Mouse (Mus musculus): ENCODE data around the gene Cldn22. TPM values are rescaled to one million over a fixed set of nuclear protein-coding genes. Genes with fewer than 3 reads are reported as not detected.
"Not testable (repeated sequence)": the region's sequence is repeated elsewhere in the genome, so short reads cannot be mapped to it uniquely, and the experiment has no call there.

Gene Cldn22
- polyA plus RNA-seq, 1 experiment from 2014 or later, result not detected

DNA sequence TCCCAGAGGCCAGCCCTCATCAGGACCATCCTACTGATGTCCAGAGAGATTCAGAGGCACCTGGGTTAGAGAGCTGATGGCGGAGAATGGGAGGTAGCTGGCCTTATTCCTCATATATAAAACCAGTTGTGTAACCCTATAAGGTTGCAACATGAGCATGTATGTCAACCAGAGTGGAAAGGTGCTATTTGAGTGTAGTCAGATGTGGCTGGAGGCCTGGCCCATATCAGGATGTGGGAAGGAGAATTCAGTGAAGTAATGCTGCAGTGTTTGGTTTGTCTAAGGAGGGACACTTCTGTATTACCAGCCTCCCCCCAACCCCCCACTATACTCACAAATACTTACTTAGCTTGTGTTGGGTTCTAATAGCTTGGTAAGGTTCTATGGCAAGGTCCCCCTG lies 20.0 kb upstream of the Cldn22 start:
- no peaks in the 10 kb centered on the region for H3K36me3 ChIP-seq
- no peaks in the 10 kb centered on the region for H3K27me3 ChIP-seq
- ATAC-seq (ENCODE audit: low read depth), result no peak
- no peak for DNase-seq
- H3K4me1 ChIP-seq (replicated peaks), result no peaks in the 10 kb centered on the region
- H3K9me3 ChIP-seq (replicated peaks), result no peaks in the 10 kb centered on the region
- WGBS (ENCODE audit: insufficient replicate concordance), result 68% methylated on average over 1 of the region's 1 CpGs
- no peak overlapping the region for H3K4me3 ChIP-seq (replicated peaks)
- H3K27ac ChIP-seq, result no peak overlapping the region
- H3K9ac ChIP-seq, result no peak overlapping the region
- H3K4me2 ChIP-seq, result no peak overlapping the region

DNA sequence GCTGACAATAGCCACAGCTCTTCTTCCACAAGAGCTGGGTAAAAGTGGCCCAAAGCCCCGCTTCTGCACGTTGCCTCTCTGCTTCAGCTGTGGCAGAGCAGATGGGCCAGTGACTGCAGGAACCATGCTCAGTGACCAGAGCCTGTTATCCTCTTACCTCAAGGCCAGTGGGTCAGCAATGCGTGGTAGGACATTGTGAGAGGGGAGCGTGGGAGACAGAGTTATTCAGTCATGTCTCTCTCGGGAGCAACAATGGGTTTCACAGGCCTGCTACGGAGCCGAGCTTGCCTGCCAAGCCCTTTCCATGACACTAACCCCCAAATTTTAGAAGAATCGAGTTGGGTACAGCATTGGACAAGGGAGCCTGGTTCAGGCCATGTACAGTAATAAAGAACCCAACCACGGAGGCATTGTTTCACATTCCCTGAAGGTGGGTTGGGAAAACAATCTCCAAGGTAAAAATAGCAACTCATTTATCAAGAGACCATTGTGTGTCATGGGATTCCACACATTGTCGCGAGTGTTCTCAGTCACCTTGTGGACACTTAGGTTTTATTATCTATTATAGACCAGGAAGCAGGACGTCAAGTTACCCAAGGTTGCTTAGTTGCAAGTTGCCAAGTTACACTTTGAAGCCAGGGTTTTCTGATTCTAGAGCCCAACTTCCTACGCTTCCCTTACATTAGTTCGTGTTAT lies 14.2 kb upstream of the Cldn22 start:
- no peak for DNase-seq
- Histone ChIP-seq H3K4me1 (replicated peaks) (no peaks in the 10 kb centered on the region), H3K36me3 (no peaks in the 10 kb centered on the region), H3K4me2 (no peak overlapping the region), H3K9me3 (replicated peaks) (no peaks in the 10 kb centered on the region), H3K27ac (no peak overlapping the region), H3K4me3 (replicated peaks) (no peak overlapping the region), H3K27me3 (no peaks in the 10 kb centered on the region), H3K9ac (no peak overlapping the region)
- ATAC-seq (ENCODE audit: low read depth), result no peak
- WGBS (ENCODE audit: insufficient replicate concordance), result 65% methylated on average over 14 of the region's 14 CpGs

DNA sequence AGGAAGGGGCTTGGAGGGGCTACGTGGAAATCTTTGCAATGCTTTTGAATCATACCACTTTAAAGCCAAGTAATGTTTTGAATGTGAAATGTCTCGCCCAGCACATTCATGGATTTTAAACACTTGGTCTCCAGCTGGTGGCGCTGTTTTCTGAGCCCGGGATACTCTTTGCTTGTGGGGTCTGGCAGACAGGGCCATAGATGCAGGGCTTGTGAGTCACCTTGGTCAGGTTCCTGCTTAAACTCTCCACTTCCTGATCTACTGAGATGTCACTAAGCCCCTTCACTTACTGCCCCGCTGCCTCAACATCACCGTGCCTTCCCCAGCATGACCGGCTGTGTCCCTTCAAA lies 13.6 kb upstream of the Cldn22 start:
- ATAC-seq (ENCODE audit: low read depth), result no peak
- no peak overlapping the region for H3K9ac ChIP-seq
- H3K4me3 ChIP-seq (replicated peaks), result no peak overlapping the region
- no peaks in the 10 kb centered on the region for H3K4me1 ChIP-seq (replicated peaks)
- H3K9me3 ChIP-seq (replicated peaks), result no peaks in the 10 kb centered on the region
- no peak overlapping the region for H3K4me2 ChIP-seq
- H3K27me3 ChIP-seq, result no peaks in the 10 kb centered on the region
- no peak overlapping the region for H3K27ac ChIP-seq
- no peak for DNase-seq
- WGBS (ENCODE audit: insufficient replicate concordance), result 69% methylated on average over 7 of the region's 7 CpGs
- no peaks in the 10 kb centered on the region for H3K36me3 ChIP-seq

DNA sequence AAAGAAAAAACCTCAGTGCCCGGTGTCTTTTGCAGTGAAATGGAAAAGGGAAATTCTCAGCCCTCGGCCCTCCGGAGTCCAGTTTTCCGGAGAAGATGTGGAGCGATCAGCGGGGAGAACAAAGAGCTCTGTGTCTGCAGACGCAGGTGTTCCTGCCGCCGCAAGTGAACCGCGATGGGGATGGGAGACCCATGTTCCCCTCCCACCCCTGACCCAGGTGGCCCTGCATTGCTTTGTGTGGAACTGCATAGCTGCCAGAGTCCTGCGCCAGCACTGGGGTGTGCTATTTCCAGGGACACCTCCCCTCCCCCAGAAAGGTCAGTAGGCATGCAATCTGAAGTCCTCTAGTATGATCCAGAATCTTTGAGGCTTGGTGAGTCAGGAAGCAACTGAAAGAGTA lies 13.1 kb upstream of the Cldn22 start:
- WGBS (ENCODE audit: insufficient replicate concordance), result 75% methylated on average over 12 of the region's 12 CpGs
- no peak overlapping the region for H3K4me3 ChIP-seq (replicated peaks)
- no peaks in the 10 kb centered on the region for H3K36me3 ChIP-seq
- H3K4me1 ChIP-seq (replicated peaks), result no peaks in the 10 kb centered on the region
- H3K27ac ChIP-seq, result no peak overlapping the region
- DNase-seq, result no peak
- H3K9me3 ChIP-seq (replicated peaks), result no peaks in the 10 kb centered on the region
- no peak overlapping the region for H3K9ac ChIP-seq
- ATAC-seq (ENCODE audit: low read depth), result no peak
- no peak overlapping the region for H3K4me2 ChIP-seq
- H3K27me3 ChIP-seq, result no peaks in the 10 kb centered on the region

DNA sequence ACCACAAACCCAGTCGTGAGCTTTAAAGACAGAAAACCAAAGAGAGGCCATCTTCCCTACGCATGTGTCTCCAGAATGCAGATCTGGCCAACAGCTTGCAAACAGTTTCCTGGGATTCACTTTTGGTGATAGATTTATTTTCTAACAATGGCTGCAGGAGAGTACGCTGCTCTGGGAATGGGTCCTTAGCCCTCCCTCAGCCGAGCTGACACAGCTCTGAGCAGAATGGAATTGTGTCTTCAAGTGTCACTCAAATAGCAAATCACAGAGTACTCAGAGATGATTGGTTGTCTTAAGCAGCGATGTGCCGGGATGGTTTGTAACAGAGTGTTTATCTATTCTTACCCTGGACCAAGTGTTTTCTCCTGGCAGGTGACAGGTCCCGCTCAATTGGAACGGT lies 5.2 kb upstream of the Cldn22 start:
- Histone ChIP-seq H3K9ac (no peak overlapping the region), H3K4me3 (replicated peaks) (no peak overlapping the region), H3K27ac (no peak overlapping the region), H3K4me2 (no peak overlapping the region), H3K9me3 (replicated peaks) (no peaks in the 10 kb centered on the region), H3K36me3 (no peaks in the 10 kb centered on the region), H3K4me1 (replicated peaks) (no peaks in the 10 kb centered on the region), H3K27me3 (no peaks in the 10 kb centered on the region)
- no peak for ATAC-seq (ENCODE audit: low read depth)
- WGBS (ENCODE audit: insufficient replicate concordance), result 73% methylated on average over 8 of the region's 8 CpGs
- DNase-seq, result no peak

DNA sequence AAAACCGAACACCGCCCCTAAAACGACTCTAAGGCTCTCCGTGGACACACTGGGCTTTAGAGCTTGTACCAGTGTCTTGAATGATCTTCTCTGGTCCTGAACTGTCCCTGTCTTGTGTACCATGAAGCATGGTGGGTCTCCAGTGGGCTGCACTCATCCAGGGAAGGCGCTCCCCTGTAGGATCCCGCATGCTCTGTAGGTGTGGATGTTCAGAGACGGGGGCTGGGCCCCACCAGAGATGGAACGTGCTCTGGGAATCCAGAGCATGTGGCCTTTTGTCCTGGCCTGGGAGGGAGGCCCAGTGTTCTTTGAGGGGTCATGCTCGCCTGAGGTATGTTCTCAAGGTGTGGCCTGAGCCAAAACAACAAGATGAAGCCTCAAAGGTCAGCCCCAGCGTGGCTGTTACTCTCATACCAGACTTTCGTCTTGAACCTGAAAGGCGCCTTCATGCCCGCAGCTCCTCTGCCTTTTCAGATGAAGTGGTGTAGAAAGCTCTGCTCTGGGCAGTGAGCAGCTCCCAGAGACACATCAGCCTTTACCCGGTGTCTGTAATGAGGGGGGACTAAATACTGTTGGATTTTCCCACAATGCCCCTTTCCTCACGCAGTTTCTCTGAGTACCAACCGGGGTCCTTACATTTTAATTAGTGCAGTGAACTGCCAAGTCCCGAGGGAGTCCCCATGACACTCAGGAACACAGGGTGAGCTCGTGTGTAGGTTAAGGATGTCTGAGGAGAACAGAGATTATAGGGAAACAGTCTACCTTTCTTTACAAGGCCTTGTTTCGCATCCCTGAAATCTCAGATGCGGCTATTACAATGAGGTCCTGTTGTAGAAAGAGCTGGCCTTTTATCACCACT lies 3.1 kb upstream of the Cldn22 start:
- 71% methylated on average over 20 of the region's 20 CpGs for WGBS (ENCODE audit: insufficient replicate concordance)

DNA sequence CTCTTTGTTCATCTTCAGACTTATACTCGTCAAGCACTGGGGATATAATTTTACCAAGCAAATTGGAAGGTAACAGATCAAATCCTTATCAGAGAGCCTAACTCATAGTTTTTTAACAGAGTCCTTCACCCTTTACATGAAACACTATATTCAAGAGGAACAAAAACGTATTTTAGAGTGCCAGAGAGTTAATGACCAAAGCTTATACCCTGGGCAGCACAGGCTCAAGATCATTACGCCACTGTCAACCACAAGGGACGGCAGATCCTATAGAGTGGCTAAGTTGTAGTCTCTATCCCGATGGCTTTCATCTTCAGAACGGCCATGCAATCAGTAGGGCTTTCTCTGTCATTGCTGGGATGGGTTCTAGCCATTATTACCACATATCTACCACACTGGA lies 2.4 kb upstream of the Cldn22 start, which contains the start of gene Cldn24:
Gene Cldn24 (plus strand): TSS at position 301 of the 400 bp plus-strand sequence.
- Histone ChIP-seq H3K27me3 (no peaks in the 10 kb centered on the region), H3K4me2 (no peak within 1 kb of the TSS), H3K4me1 (replicated peaks) (no peaks in the 10 kb centered on the region), H3K4me3 (replicated peaks) (no peak within 1 kb of the TSS), H3K27ac (no peak within 1 kb of the TSS), H3K9ac (no peak within 1 kb of the TSS), H3K36me3 (no peaks in the 10 kb centered on the region), H3K9me3 (replicated peaks) (no peaks in the 10 kb centered on the region)
- ATAC-seq (ENCODE audit: low read depth) (no peak), DNase-seq (no peak)
- 62% methylated on average over 6 of the region's 6 CpGs for WGBS (ENCODE audit: insufficient replicate concordance)

More for the DNA sequence above, 3.1 kb upstream of the Cldn22 start:
- Histone ChIP-seq H3K4me3 (replicated peaks) (no peak overlapping the region), H3K27ac (no peak overlapping the region), H3K36me3 (no peaks in the 10 kb centered on the region), H3K27me3 (no peaks in the 10 kb centered on the region), H3K9me3 (replicated peaks) (no peaks in the 10 kb centered on the region), H3K4me1 (replicated peaks) (no peaks in the 10 kb centered on the region), H3K4me2 (no peak overlapping the region), H3K9ac (no peak overlapping the region)
- ATAC-seq (ENCODE audit: low read depth) (no peak), DNase-seq (no peak)

DNA sequence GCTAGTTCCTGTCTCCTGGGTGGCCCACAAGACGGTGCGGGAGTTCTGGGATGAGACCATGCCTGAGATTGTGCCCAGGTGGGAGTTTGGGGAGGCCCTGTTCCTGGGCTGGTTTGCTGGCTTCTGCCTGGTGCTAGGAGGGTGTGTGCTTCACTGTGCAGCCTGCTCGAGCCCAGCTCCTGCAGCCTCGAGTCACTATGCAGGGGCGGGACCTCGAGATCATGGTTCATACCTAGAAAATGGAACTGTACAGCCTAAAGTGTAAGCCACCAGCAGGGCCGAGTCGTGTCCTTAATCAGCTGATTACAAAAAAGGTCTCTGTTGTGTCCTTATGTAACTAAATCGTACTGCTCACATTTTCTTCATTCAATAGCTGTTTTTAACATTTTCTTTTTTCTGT lies 1.7 kb upstream of the Cldn22 start:
- H3K9me3 ChIP-seq (replicated peaks); H3K4me3 ChIP-seq (replicated peaks); DNase-seq; H3K36me3 ChIP-seq; H3K4me2 ChIP-seq; ATAC-seq (ENCODE audit: low read depth); H3K27ac ChIP-seq; H3K27me3 ChIP-seq; H3K9ac ChIP-seq; H3K4me1 ChIP-seq (replicated peaks): not testable (repeated sequence)
- WGBS (ENCODE audit: insufficient replicate concordance), result 59% methylated on average over 7 of the region's 9 CpGs

DNA sequence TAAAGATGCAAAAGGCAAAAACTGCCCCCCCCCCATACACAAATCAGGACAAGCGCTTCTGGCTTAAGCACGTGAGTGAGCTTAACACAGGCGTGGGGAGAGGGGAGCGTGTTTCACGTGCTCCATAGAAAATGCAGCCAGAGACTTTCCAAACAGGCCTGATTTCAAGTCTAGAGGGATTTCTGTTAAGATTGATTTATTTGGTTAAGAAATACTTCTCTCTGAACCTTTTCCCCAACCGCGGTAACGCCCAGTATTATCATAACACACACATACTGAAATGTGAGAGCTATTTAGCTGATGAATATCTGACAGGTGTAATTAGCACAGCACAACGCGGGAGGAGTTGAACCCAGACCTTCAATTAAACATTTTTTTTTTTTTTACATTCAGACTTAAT lies 505 bp upstream of the Cldn22 start:
- no peaks in the 10 kb centered on the region for H3K27me3 ChIP-seq
- WGBS (ENCODE audit: insufficient replicate concordance), result 69% methylated on average over 10 of the region's 10 CpGs
- no peak for DNase-seq
- no peak overlapping the region for H3K4me3 ChIP-seq (replicated peaks)
- no peaks in the 10 kb centered on the region for H3K4me1 ChIP-seq (replicated peaks)
- no peak overlapping the region for H3K9ac ChIP-seq
- ATAC-seq (ENCODE audit: low read depth), result no peak
- H3K4me2 ChIP-seq, result no peak overlapping the region
- no peaks in the 10 kb centered on the region for H3K36me3 ChIP-seq
- no peak overlapping the region for H3K27ac ChIP-seq
- no peaks in the 10 kb centered on the region for H3K9me3 ChIP-seq (replicated peaks)

DNA sequence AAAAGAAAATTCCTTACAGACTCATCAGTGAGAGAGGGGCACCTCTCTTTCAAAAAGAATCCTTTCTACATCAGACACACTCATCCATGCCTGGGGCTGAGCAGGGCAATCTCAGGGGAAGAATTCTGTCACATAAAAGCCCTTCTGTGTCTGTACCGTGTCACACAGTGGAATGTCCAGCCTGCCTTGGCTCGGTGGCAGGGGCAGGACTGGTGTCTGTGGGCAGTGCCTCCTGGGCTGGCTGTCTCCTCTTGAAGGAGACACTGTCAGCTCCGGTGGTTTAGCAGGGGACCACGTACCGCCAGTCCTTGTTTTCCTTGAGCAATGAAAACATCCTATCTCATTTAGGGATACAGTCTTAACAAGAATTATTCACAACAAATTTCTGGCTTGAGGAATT lies 1.3 kb downstream of the Cldn22 start:
- Histone ChIP-seq H3K4me1 (replicated peaks) (no peaks in the 10 kb centered on the region), H3K9me3 (replicated peaks) (no peaks in the 10 kb centered on the region), H3K4me3 (replicated peaks) (no peak overlapping the region), H3K4me2 (no peak overlapping the region), H3K36me3 (0 out of 2 replicates have a peak, but pooled peaks cover 2% of the 10 kb centered on the region), H3K9ac (no peak overlapping the region), H3K27ac (no peak overlapping the region), H3K27me3 (no peaks in the 10 kb centered on the region)
- no peak for ATAC-seq (ENCODE audit: low read depth)
- no peak for DNase-seq
- WGBS (ENCODE audit: insufficient replicate concordance), result 72% methylated on average over 5 of the region's 5 CpGs

DNA sequence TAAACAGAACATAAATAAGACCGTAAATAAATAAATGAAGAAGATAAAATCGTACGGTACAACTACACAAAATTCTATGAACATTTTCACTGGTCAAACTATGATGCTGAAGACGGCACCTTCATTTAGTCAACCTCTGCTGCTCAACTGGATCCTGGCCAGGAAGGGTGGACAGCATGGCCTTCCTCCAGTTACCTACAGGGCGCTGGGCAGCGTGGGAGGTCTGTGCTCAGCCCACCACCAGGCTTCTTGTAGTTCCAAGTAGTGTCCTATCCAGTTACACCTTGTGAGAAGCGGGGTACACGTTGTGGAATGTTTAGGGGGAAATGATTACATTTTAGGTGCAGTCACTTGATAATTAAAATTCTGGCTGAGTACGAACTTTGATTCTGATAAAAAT lies 2.6 kb downstream of the Cldn22 start:
- H3K36me3 ChIP-seq, result 0 out of 2 replicates have a peak, but pooled peaks cover 2% of the 10 kb centered on the region
- H3K9me3 ChIP-seq (replicated peaks), result no peaks in the 10 kb centered on the region
- H3K4me3 ChIP-seq (replicated peaks), result no peak overlapping the region
- no peak for ATAC-seq (ENCODE audit: low read depth)
- no peak overlapping the region for H3K4me2 ChIP-seq
- no peak for DNase-seq
- no peaks in the 10 kb centered on the region for H3K4me1 ChIP-seq (replicated peaks)
- no peak overlapping the region for H3K9ac ChIP-seq
- no peaks in the 10 kb centered on the region for H3K27me3 ChIP-seq
- 78% methylated on average over 9 of the region's 9 CpGs for WGBS (ENCODE audit: insufficient replicate concordance)
- H3K27ac ChIP-seq, result no peak overlapping the region

DNA sequence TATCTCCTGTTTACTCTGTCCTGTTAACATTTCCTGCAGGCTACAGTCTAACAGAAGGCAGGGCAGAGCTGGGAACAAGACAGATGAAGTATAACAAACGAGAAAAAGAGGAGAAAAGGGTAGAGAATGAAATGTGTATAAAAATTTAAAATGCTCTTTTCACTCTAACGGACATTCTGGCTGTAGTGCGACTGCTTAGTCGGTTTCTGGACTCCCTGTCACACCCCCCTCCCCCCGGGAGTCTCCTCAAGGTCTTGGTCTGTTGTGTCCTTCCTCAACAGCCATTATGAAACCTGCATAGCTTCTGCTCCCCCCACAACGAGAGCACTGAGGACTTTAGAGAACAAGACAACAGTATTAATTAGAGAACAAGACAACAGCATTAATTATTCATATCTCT lies 8.3 kb downstream of the Cldn22 start:
- Histone ChIP-seq H3K27me3 (no peaks in the 10 kb centered on the region), H3K27ac (no peak overlapping the region), H3K4me3 (replicated peaks) (no peak overlapping the region), H3K36me3 (0 out of 2 replicates have a peak, but pooled peaks cover 2% of the 10 kb centered on the region), H3K9me3 (replicated peaks) (no peaks in the 10 kb centered on the region), H3K9ac (no peak overlapping the region), H3K4me2 (no peak overlapping the region), H3K4me1 (replicated peaks) (no peaks in the 10 kb centered on the region)
- WGBS (ENCODE audit: insufficient replicate concordance), result 61% methylated on average over 6 of the region's 6 CpGs
- no peak for ATAC-seq (ENCODE audit: low read depth)
- no peak for DNase-seq
